Mouse (Mus musculus): ENCODE data around the gene Adam19. TPM values are rescaled to one million over a fixed set of nuclear protein-coding genes. Genes with fewer than 3 reads are reported as not detected.

The Adam19 gene
- polyA plus RNA-seq, 1 experiment: 3.6 TPM

DNA sequence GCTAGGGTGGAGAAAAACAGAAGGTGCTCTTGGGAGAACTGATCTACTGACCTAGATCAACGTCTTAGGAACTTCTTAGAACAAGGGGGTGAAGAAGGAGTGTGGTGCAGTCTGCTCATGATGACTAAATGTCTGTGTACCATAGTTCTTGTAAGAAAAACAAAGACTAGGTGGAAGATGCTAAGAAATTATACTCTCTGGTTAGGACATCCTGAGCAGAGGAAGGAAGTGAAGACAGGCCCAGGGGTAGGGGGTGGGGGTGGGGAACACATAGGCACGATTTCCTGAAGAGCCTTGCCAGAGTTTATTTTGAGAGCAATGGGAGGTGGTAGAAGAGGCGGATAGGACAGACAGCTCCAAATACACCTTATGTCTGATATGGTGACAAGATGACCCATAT lies 27.6 kb downstream of the Adam19 start:
- Histone ChIP-seq H3K4me3 (ENCODE audit: insufficient read depth, low read depth, low read length) (no peak overlapping the region), H3K27ac (ENCODE audit: insufficient read depth, low read depth, low read length) (no peak overlapping the region), H3K27me3 (replicated peaks; ENCODE audit: control insufficient read depth, insufficient read depth, low read length) (no peaks in the 10 kb centered on the region), H3K36me3 (ENCODE audit: control insufficient read depth, insufficient read depth, low read length) (no peaks in the 10 kb centered on the region), H3K4me1 (ENCODE audit: control insufficient read depth, insufficient read depth, low read length) (no peaks in the 10 kb centered on the region; the same call in 1 of the 2 replicates)
- WGBS: 65% methylated on average over 3 of the region's 3 CpGs
- no peak for DNase-seq
- TF ChIP-seq POLR2A (IDR thresholded peaks at IDR 0.05; ENCODE audit: low read depth, low read length) (no peak), CTCF (conservative IDR thresholded peaks at IDR 0.05; ENCODE audit: insufficient read depth, insufficient read length, low read depth, low read length) (no peak)

DNA sequence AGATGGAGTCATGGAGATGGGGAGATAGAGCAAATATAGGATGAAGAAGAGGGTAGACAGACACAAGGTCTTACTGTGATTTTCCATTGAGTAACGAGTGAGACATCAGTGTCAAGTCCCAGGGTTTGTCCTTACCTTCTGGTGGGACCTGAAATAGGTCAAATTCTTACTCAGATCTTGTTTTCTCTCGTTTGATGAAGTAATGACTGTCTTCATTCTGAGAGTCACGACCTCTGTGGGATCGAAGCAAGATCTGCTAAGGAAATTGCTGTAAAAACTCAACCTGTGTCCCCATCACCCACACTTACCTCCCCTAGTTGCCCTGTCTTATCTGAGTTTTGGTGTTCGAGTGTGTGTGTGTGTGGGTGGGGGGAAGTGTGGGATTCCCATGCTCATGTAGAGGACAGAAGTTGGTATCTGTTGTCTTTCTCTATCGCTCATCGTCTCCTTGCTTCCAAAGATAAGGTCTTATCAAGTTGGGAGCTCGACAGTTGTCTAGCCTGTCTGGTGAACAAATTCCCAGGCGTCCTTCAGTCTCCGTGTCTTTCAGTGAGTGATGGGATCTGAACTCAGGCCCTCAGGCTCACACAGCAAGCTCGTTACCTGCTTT lies 28.1 kb downstream of the Adam19 start:
- DNase-seq: no peak
- Histone ChIP-seq H3K27me3 (replicated peaks; ENCODE audit: control insufficient read depth, insufficient read depth, low read length) (no peaks in the 10 kb centered on the region), H3K4me1 (ENCODE audit: control insufficient read depth, insufficient read depth, low read length) (no peaks in the 10 kb centered on the region; the same call in 1 of the 2 replicates), H3K36me3 (ENCODE audit: control insufficient read depth, insufficient read depth, low read length) (no peaks in the 10 kb centered on the region), H3K4me3 (ENCODE audit: insufficient read depth, low read depth, low read length) (no peak overlapping the region), H3K27ac (ENCODE audit: insufficient read depth, low read depth, low read length) (no peak overlapping the region)
- 83% methylated on average over 11 of the region's 11 CpGs for WGBS
- TF ChIP-seq CTCF (conservative IDR thresholded peaks at IDR 0.05; ENCODE audit: insufficient read depth, insufficient read length, low read depth, low read length) (no peak), POLR2A (IDR thresholded peaks at IDR 0.05; ENCODE audit: low read depth, low read length) (no peak)

DNA sequence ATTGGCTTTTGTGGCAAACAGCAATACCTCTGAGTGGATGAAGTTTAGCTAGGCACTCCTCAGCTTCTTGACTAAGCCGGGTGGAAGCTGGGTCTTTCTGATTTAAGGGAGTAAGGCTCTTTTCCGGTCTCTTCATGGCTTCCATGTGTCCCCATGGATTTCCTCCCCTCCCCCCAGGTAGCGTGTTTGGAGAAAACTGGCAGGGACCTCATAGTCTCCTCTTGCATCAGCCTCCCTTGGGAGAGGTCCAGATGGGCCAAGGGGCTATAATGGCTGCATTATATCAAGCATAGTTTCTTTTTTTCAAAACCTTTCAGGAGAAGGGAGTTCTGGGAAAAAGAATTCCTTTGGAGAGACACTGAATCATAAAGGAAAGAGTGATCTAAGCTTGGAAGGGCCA lies 28.8 kb downstream of the Adam19 start:
- TF ChIP-seq POLR2A (IDR thresholded peaks at IDR 0.05; ENCODE audit: low read depth, low read length) (no peak), CTCF (conservative IDR thresholded peaks at IDR 0.05; ENCODE audit: insufficient read depth, insufficient read length, low read depth, low read length) (no peak)
- H3K27me3 ChIP-seq (replicated peaks; ENCODE audit: control insufficient read depth, insufficient read depth, low read length): no peaks in the 10 kb centered on the region
- no peaks in the 10 kb centered on the region for H3K36me3 ChIP-seq (ENCODE audit: control insufficient read depth, insufficient read depth, low read length)
- WGBS: 61% methylated on average over 3 of the region's 3 CpGs
- peak; percentile 44 for DNase-seq
- H3K27ac ChIP-seq (ENCODE audit: insufficient read depth, low read depth, low read length): no peak overlapping the region
- H3K4me1 ChIP-seq (ENCODE audit: control insufficient read depth, insufficient read depth, low read length): no peaks in the 10 kb centered on the region; the same call in 1 of the 2 replicates
- H3K4me3 ChIP-seq (ENCODE audit: insufficient read depth, low read depth, low read length): no peak overlapping the region

DNA sequence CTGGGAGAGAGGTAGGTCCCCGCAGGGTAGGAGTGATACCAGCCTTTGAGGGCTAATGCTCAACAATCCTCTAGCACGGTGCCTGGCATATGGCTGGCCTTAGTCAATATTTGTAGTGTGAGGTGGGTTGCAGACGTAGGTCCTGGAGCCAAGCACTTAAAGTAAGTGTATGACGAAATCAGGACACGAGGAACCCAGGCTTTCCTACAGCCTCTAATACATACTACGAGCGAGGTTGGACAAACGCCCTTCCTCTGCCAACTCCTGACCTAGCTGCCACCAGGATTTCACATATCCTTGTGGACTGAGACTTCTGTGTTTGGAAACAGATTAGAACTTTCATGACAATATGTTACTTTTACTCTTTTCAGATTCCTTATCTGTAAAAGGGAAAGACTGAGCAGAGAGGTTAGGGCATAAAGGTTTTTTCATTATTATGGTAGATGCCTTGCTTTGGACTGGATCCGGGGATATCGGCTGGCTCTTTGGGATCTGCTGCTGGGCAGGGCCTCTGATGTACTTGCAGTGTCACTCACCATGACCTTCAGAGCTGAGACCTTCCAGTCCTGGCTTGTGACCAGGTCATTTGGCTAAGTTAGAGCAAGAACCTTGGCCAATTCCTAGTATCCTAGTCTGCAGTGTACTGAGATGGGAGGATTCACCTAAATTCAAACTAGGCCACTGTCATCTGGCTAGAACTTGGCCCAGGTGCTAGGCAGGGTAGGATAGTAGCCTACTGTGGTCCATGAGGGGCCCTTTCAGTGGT lies 29.8 kb downstream of the Adam19 start:
- Histone ChIP-seq H3K27ac (ENCODE audit: insufficient read depth, low read depth, low read length) (no peak overlapping the region), H3K27me3 (replicated peaks; ENCODE audit: control insufficient read depth, insufficient read depth, low read length) (no peaks in the 10 kb centered on the region), H3K4me3 (ENCODE audit: insufficient read depth, low read depth, low read length) (no peak overlapping the region), H3K36me3 (ENCODE audit: control insufficient read depth, insufficient read depth, low read length) (no peaks in the 10 kb centered on the region), H3K4me1 (ENCODE audit: control insufficient read depth, insufficient read depth, low read length) (no peaks in the 10 kb centered on the region; the same call in 1 of the 2 replicates)
- peak; percentile 43 for DNase-seq
- 90% methylated on average over 10 of the region's 10 CpGs for WGBS
- no peak for TF ChIP-seq POLR2A (IDR thresholded peaks at IDR 0.05; ENCODE audit: low read depth, low read length)
- no peak for TF ChIP-seq CTCF (conservative IDR thresholded peaks at IDR 0.05; ENCODE audit: insufficient read depth, insufficient read length, low read depth, low read length)

DNA sequence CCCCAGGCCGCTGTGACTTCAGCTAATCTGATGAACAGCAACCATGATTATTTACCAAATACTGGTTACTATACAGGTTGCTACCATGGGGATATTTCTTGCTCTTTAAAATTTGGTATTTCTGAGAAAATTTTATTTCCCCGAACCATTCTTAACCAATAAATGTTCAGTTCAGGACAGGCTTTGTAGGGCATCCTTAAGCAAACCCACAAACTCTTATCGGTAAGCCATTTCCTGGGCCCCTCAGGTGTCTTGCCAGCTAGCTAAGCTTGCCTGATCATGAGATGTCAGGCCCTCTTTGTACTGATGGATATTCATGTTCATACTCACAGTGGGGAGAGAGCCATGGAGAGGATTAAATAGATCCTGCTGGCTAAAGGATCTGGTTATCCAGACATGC lies 30.7 kb downstream of the Adam19 start:
- Histone ChIP-seq H3K4me3 (ENCODE audit: insufficient read depth, low read depth, low read length) (no peak overlapping the region), H3K27ac (ENCODE audit: insufficient read depth, low read depth, low read length) (no peak overlapping the region), H3K4me1 (ENCODE audit: control insufficient read depth, insufficient read depth, low read length) (no peaks in the 10 kb centered on the region; the same call in 1 of the 2 replicates), H3K27me3 (replicated peaks; ENCODE audit: control insufficient read depth, insufficient read depth, low read length) (no peaks in the 10 kb centered on the region), H3K36me3 (ENCODE audit: control insufficient read depth, insufficient read depth, low read length) (no peaks in the 10 kb centered on the region)
- no peak for DNase-seq
- no peak for TF ChIP-seq CTCF (conservative IDR thresholded peaks at IDR 0.05; ENCODE audit: insufficient read depth, insufficient read length, low read depth, low read length)
- no peak for TF ChIP-seq POLR2A (IDR thresholded peaks at IDR 0.05; ENCODE audit: low read depth, low read length)
- 93% methylated on average over 3 of the region's 3 CpGs for WGBS

DNA sequence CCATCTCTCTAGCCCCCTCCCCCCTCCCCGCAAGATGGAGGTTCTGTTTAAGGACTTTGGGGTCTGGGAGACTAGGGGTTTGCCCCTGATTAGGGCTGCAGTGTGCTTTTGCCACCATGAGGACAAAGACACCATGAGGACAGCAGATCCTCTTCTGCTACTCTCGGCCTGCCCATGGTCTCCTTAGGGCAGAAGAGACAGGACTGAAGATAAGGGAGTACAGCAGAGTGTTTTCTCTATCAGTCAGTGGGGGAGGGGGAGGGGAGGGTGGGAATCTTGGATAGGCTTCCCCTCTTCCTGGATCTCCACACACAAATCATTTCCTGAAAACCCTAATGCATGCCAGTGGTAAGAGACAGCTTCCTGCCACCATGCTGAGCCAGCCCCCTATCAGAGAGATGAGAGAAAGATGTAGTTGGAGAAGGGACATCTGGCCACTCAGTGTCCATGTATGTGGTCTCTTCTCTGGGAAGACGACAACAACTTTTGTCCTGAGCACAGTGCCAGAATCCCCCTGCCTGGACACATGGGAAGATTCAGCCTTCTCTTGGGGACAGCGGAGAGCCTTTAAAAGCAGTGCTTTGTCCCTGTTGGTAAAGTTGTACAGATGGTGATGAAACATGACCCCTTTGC lies 33.4 kb downstream of the Adam19 start:
- no peaks in the 10 kb centered on the region for H3K4me1 ChIP-seq (ENCODE audit: control insufficient read depth, insufficient read depth, low read length)
- DNase-seq: peak; percentile 40
- H3K4me3 ChIP-seq (ENCODE audit: insufficient read depth, low read depth, low read length): no peak overlapping the region
- H3K36me3 ChIP-seq (ENCODE audit: control insufficient read depth, insufficient read depth, low read length): no peaks in the 10 kb centered on the region
- 65% methylated on average over 4 of the region's 4 CpGs for WGBS
- no peaks in the 10 kb centered on the region for H3K27me3 ChIP-seq (replicated peaks; ENCODE audit: control insufficient read depth, insufficient read depth, low read length)
- no peak overlapping the region; the same call in 1 of the 2 replicates for H3K27ac ChIP-seq (ENCODE audit: insufficient read depth, low read depth, low read length)
- TF ChIP-seq CTCF (conservative IDR thresholded peaks at IDR 0.05; ENCODE audit: insufficient read depth, insufficient read length, low read depth, low read length) (no peak), POLR2A (IDR thresholded peaks at IDR 0.05; ENCODE audit: low read depth, low read length) (no peak)
